Mouse (Mus musculus): Measurements from ENCODE around the gene Gm49601.

Gm49601 gene

DNA sequence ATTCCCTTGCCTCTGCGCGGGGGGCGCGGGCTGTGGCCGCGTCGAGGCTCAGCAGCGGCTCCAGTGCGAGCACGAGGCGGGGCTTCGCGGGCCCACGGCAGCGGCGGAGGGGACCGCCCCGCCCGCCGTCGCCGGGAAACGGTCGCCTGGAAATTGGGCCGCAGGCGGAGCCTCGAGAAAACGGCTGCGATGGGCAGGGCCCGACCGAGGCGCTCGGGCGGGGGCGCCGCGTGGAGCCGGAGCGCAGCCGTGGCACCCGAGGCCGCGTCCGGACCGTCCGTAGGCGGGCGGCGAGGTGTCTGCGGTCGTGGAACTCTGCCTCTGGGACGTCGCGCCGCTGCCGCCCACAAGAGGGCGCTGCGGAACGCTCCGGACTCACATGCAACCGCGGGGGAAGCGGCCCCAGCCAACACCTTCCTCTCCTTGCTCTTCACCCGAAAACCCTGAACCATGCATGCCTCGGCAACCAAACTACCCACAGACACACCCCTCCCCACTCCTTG is at the start of gene Gm49601:
Gm49601 (minus strand) TSS at position 52 of the 503 bp plus-strand sequence.
- DNase-seq (ENCODE audit: low spot score), result peak; percentile 66

DNA sequence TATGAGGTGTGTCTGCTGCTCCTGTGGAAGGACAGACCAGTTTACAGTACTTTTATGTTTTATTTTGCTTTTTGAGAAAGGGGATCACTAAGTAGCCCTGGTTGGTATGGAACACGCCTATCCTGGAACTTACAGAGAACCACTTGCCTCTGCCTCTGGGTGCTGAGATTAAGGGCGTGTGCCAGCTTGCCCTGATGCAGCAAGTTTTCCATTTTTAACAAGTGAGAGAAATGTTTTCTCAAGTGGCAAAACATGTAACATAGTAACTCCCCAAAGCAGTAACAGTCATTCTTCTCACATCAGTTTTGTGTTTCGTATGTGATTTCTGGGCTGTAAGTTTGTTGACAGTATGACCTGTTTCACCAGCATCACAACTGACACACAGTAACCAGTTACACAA is 46.8 kb upstream of the Gm49601 start:
- no peak for DNase-seq (ENCODE audit: low spot score)

DNA sequence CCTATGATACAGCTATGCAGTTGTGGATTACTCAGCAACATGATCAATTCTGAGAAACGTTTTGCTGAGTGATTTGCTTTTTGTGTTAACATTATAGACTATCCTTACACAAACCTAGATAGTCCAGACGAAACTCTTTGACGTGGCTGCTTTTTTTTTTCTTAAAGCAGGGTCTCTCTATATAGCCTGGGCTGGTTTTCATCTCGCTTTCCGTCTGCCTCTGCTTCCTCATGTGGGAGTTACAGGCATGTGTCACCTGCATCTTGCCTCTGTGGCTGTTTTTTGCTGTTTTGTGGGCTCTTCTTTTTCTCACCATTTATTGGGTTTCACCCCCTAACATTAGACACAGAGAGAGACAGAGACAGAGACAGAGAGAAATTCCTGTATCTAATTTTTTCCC is 45.8 kb upstream of the Gm49601 start:
- DNase-seq (ENCODE audit: low spot score), result no peak

GRCm38 (mm10) chr16:18669914-18670313 is 43.7 kb upstream of the Gm49601 start:
- DNase-seq (ENCODE audit: low spot score), result no peak

GRCm38 (mm10) chr16:18658597-18658996 is 32.4 kb upstream of the Gm49601 start:
- no peak for DNase-seq (ENCODE audit: low spot score)

- DNase-seq (ENCODE audit: low spot score), result no peak
These were observed 29.3 kb upstream of the Gm49601 start for GRCm38 (mm10) chr16:18655372-18656098.

GRCm38 (mm10) chr16:18653290-18654160 is 27.3 kb upstream of the Gm49601 start:
- no peak for DNase-seq (ENCODE audit: low spot score)

DNA sequence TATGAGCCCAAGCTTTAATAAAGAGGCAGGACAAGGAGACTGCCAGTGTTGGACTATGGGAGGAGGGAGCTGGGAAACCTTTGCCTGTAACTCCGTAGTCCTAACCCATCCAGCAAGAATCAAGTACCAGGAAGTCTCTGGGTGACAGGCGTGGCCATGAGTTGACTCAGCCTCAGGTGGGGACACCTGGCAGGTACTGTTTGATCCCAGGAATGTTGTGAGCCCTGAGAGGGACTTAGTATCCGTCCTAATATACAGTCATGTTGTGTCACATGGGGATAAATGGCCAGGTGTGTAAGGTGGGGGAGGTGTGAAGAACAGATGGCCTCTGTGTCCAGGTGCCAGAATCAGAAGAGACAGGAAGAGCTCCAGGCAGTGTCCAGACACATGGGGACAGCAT is 22.9 kb upstream of the Gm49601 start:
- DNase-seq (ENCODE audit: low spot score), result no peak

DNA sequence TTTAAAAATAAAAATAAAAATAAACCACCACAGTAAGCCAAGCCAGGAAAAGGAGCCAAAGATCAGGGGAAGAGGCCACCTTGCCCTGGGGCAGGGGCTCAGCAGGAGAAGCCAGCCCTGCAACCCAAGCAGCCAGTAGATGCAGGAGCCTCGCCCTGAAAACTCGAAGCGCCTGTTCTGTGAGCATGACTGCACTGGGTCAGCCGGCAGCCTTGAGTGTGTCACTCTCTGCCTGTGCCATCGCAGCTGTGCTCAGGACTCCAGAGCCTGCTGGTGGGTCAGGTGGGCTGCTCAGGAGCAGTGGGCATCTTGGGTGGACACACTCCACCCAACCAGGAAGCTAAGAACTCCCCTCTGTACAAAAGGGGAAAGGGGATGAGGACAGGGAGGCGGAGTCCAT is 19.1 kb upstream of the Gm49601 start:
- DNase-seq (ENCODE audit: low spot score), result no peak

- DNase-seq (ENCODE audit: low spot score), result no peak
These were observed 18.3 kb upstream of the Gm49601 start for GRCm38 (mm10) chr16:18644485-18644884.

DNA sequence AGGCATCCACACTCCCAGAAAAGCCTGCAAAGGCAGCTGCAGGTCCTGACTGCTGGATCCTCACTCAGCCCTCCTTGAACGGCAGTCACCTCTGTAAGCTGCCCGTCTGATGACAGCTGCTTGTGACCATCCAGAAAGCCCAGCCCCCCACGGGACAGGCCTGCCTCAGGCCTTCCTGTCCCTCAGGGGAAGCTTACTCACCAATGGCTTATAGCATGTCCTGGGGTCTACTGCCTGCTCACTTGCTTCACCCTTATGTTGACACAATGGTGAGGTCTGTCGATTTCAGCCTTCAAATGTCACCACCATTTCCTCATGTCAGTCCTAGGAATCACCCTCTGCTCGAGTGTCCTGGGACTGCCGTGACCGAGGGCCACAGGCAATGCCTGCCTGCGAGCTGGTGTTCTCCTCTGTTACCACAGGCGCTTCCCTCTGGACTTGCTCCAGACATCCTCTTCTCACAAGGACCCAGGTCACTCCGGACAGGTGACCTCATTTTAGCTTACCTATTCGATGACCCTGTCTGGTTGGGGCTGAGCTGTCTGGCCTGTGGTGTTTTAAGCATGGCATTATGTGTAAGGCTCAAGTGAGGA is 17.3 kb upstream of the Gm49601 start:
- DNase-seq (ENCODE audit: low spot score), result no peak

DNA sequence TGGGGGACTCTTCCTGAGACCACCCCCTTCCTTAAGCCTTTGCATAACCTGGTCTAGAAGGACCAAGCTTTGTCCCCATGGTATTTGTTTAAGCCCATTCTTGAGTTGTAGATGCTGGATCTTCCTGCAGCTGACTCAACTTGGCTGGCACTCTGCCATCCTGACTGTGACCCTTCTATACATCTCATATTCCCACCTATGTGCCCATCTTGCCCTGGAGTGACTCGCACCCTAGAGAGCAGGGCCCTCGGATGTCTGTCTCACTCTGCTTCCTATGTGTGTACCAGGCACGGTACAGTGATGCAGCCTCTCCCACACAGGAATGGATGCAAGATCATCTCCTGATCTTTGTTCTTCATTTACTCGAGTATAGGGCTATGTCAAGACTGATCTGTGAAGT is 16.7 kb upstream of the Gm49601 start:
- no peak for DNase-seq (ENCODE audit: low spot score)

- no peak for DNase-seq (ENCODE audit: low spot score)
These were observed 16.1 kb upstream of the Gm49601 start for GRCm38 (mm10) chr16:18642291-18642690.

DNA sequence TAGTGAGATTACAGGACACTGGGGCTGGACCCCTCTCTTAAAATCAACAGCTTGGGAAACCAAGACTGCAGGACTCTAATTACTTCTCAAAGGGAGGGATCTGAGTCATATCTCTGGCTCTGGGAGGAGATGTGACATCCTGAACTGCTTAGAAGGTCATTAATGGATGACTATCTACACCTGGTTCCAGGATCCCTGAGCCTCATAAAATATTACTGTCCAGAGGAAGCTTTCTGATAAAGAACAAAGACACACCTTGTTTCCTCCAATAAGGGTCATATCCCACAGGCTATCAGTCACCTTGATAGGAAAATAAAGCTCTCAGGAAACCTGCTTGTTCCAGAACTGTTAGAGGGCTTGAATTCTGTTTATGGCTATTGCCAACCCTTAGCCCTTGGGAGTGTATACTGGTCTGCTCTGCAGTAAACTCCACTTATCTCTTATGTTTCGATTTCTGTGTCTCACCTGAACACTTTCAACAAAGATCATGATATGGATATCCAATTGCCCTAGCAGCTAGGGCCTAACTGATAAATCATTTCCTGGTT is 13.2 kb upstream of the Gm49601 start:
- DNase-seq (ENCODE audit: low spot score), result no peak

DNA sequence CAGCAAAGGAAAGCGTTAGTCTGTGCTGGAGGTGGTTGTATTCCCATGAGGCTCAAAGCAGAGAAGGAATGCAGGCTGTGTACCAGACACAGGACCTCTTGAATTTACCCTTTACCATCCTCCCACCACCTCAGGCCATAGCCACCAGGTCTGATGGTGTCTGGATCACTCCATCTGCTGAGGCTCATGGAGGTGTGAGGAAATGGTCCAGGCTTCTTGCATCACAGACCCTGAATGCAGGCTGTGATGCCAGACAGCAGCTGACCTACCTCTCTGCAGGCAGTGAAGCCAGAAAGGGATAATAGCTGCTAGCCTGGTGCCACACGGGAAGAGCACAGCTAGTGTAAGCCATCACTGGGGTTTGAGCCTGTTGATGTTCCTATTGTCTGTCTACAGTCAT is 12.2 kb upstream of the Gm49601 start:
- no peak for DNase-seq (ENCODE audit: low spot score)

GRCm38 (mm10) chr16:18636804-18637203 is 10.6 kb upstream of the Gm49601 start:
- no peak for DNase-seq (ENCODE audit: low spot score)

GRCm38 (mm10) chr16:18636401-18636800 is 10.2 kb upstream of the Gm49601 start:
- DNase-seq (ENCODE audit: low spot score), result no peak

- DNase-seq (ENCODE audit: low spot score), result no peak
These were observed 7.1 kb upstream of the Gm49601 start for GRCm38 (mm10) chr16:18633333-18633732.

- DNase-seq (ENCODE audit: low spot score), result no peak
These were observed 6.6 kb upstream of the Gm49601 start for GRCm38 (mm10) chr16:18632816-18633215.

GRCm38 (mm10) chr16:18632059-18632458 is 5.8 kb upstream of the Gm49601 start:
- no peak for DNase-seq (ENCODE audit: low spot score)

DNA sequence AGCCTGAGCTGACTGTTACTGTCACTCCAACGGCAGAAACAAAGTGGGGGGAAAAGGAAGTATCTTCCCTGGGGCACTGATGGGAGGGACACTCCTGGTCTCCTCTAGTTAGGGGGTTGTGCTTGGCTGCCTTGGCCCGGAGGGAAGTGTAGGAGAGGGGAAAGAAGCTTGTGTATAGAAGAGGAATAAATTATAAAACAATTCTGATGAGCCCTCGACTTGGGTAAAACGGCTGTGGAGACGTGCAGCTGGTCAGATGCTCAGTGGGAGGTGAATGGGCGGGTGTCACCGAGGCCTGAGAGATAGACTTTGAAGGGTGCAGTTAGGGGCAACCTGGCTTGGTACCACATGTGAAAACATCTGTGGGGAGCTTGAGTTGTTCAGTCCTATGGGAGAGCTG is 4.9 kb upstream of the Gm49601 start:
- DNase-seq (ENCODE audit: low spot score), result no peak

- DNase-seq (ENCODE audit: low spot score), result no peak
These were observed 4.1 kb upstream of the Gm49601 start for GRCm38 (mm10) chr16:18630291-18630690.

Measured in ovary, postnatal 10 days (tissue).